Mouse (Mus musculus) MEL (cell line): ENCODE results near the gene Map3k21.

Source experiments
- CHD2 ChIP-seq: IDR thresholded peaks from 2 replicates; pipeline ENCODE4 v1.6.1; 2011; ENCODE audit warnings: low read length, improper control_type of control experiment
- CTCF ChIP-seq, 3 experiments: IDR thresholded peaks in 2 of 3; conservative IDR thresholded peaks in 1 of 3; 2 replicates each; pipeline ENCODE4 v1.5.1; 2011 to 2012; ENCODE audit warnings: low read length in 3 of 3, low read depth in 2 of 3, mild to moderate bottlenecking in 2 of 3, improper control_type of control experiment in 1 of 3, inconsistent platforms in 1 of 3, mixed read lengths in 1 of 3, moderate library complexity in 1 of 3; ENCODE audit not compliant: control insufficient read depth in 1 of 3, insufficient read depth in 1 of 3, poor library complexity in 1 of 3, severe bottlenecking in 1 of 3
- EP300 ChIP-seq, 2 experiments: IDR thresholded peaks; 2 replicates each; pipeline ENCODE4 v1.6.1; 2011; ENCODE audit warnings: improper control_type of control experiment in 2 of 2, low read length in 2 of 2, low read depth in 1 of 2, mild to moderate bottlenecking in 1 of 2
- ETS1 ChIP-seq: IDR thresholded peaks from 2 replicates; pipeline ENCODE4 v1.6.1; 2012; ENCODE audit warnings: low read depth, mild to moderate bottlenecking, inconsistent platforms, low read length, improper control_type of control experiment, moderate library complexity
- HCFC1 ChIP-seq: IDR thresholded peaks from 2 replicates; pipeline ENCODE4 v1.6.1; 2012; ENCODE audit warnings: low read depth, mild to moderate bottlenecking, inconsistent platforms, low read length, improper control_type of control experiment, moderate library complexity
- POLR2A ChIP-seq, 2 experiments: IDR thresholded peaks; 2 replicates each; pipeline ENCODE4 v1.6.1; 2011 to 2012; ENCODE audit warnings: low read length in 2 of 2, mild to moderate bottlenecking in 2 of 2, control low read depth in 1 of 2, improper control_type of control experiment in 1 of 2, low read depth in 1 of 2, moderate library complexity in 1 of 2; ENCODE audit not compliant: control insufficient read depth in 1 of 2, insufficient read depth in 1 of 2, poor library complexity in 1 of 2
- RCOR1 ChIP-seq: IDR thresholded peaks from 2 replicates; pipeline ENCODE4 v1.6.1; 2012; ENCODE audit warnings: low read depth, mild to moderate bottlenecking, inconsistent platforms, low read length, improper control_type of control experiment
- USF1 ChIP-seq: IDR thresholded peaks from 2 replicates; pipeline ENCODE4 v1.6.1; 2014; ENCODE audit warnings: low read depth, mild to moderate bottlenecking, inconsistent platforms, low read length, improper control_type of control experiment, moderate library complexity
- ZKSCAN1 ChIP-seq: IDR thresholded peaks from 2 replicates; pipeline ENCODE4 v1.6.1; 2012; ENCODE audit warnings: low read depth, mild to moderate bottlenecking, inconsistent platforms, low read length, improper control_type of control experiment, moderate library complexity

DNA sequence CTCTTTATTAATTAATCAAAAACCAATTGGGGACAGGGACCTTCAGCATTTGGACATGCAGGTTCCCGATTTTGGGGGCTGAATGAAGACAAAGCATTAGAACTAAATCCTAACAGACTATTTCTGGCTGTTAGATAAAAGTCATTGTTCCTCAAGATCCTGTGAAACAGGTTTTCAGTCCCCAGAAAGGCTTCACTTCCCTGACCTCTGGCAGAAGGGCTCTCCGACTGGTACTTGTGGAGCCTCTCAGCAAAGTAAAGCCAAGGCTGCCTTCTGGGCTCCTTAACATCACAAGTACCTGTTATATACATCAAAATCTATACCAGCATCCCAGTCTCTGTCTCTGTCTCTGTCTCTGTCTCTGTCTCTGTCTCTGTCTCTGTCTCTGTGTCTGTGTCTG, 4.9 kb upstream of the Map3k21 start:
- TF ChIP-seq CHD2 (no peak), ZKSCAN1 (no peak), POLR2A (IDR thresholded peaks at IDR 0.05; ENCODE audit: control insufficient read depth in 1 of 2, insufficient read depth in 1 of 2, low read depth in 1 of 2, low read length in 2 of 2, poor library complexity in 1 of 2) (no peak), EP300 (IDR thresholded peaks at IDR 0.05; ENCODE audit: low read depth in 1 of 2, low read length in 2 of 2) (no peak), ETS1 (no peak), RCOR1 (no peak), CTCF (IDR thresholded peaks at IDR 0.05 in 2 of 3, conservative IDR thresholded peaks at IDR 0.05 in 1 of 3; ENCODE audit: control insufficient read depth in 1 of 3, insufficient read depth in 1 of 3, low read depth in 2 of 3, low read length in 3 of 3, poor library complexity in 1 of 3, severe bottlenecking in 1 of 3) (no peak), HCFC1 (no peak), USF1 (no peak)
